Mouse (Mus musculus): ENCODE measurements at regions not wholly inside any gene's neighbourhood (a gene's known extent, or its start where the extent isn't known, plus 50 kb on each side); places are given as distances from the start of the nearest gene placed in this dataset.

- no peak for ATAC-seq (ENCODE audit: insufficient read depth, low read depth)
- TF ChIP-seq CTCF (IDR thresholded peaks at IDR 0.05; ENCODE audit: low read depth): no peak
- TF ChIP-seq EP300 (IDR thresholded peaks at IDR 0.05; ENCODE audit: low read depth): no peak
Observed at GRCm38 (mm10) chr14:99451110-99451795, 152.8 kb downstream of the Klf5 start.

GRCm38 (mm10) chr14:99453916-99454315 is 155.4 kb downstream of the Klf5 start:
- Histone ChIP-seq H3K36me3 (replicated peaks; ENCODE audit: control insufficient read depth, insufficient read depth, low read length) (no peaks in the 10 kb centered on the region), H3K4me1 (ENCODE audit: control insufficient read depth, insufficient read depth) (no peaks in the 10 kb centered on the region), H3K27ac (ENCODE audit: low read depth) (no peak overlapping the region), H3K9ac (replicated peaks; ENCODE audit: low read depth, low read length) (no peak overlapping the region), H3K27me3 (ENCODE audit: control insufficient read depth, insufficient read depth, low read length) (no peaks in the 10 kb centered on the region), H3K9me3 (replicated peaks; ENCODE audit: control insufficient read depth, low read length) (no peaks in the 10 kb centered on the region), H3K4me3 (ENCODE audit: low read depth, low read length) (no peak overlapping the region), H3K4me2 (ENCODE audit: low read depth, low read length) (no peak overlapping the region)
- DNase-seq (ENCODE audit: low spot score) (no peak), ATAC-seq (ENCODE audit: insufficient read depth, low read depth) (no peak)
- TF ChIP-seq CTCF (IDR thresholded peaks at IDR 0.05; ENCODE audit: low read depth) (no peak), EP300 (IDR thresholded peaks at IDR 0.05; ENCODE audit: low read depth) (no peak)
- 74% methylated on average over 12 of the region's 12 CpGs for WGBS

More at GRCm38 (mm10) chr14:99451110-99451795, 152.8 kb downstream of the Klf5 start:
- no peaks in the 10 kb centered on the region for H3K9me3 ChIP-seq (replicated peaks; ENCODE audit: control insufficient read depth, low read length)
- H3K27ac ChIP-seq (ENCODE audit: low read depth): no peak overlapping the region
- H3K4me2 ChIP-seq (ENCODE audit: low read depth, low read length): no peak overlapping the region
- DNase-seq (ENCODE audit: low spot score): no peak
- no peaks in the 10 kb centered on the region for H3K27me3 ChIP-seq (ENCODE audit: control insufficient read depth, insufficient read depth, low read length)
- no peaks in the 10 kb centered on the region for H3K4me1 ChIP-seq (ENCODE audit: control insufficient read depth, insufficient read depth)
- no peak overlapping the region for H3K4me3 ChIP-seq (ENCODE audit: low read depth, low read length)
- no peaks in the 10 kb centered on the region for H3K36me3 ChIP-seq (replicated peaks; ENCODE audit: control insufficient read depth, insufficient read depth, low read length)
- 81% methylated on average over 11 of the region's 11 CpGs for WGBS
- no peak overlapping the region for H3K9ac ChIP-seq (replicated peaks; ENCODE audit: low read depth, low read length)

- H3K9ac ChIP-seq (replicated peaks; ENCODE audit: low read depth, low read length): no peak overlapping the region
- no peak overlapping the region for H3K4me3 ChIP-seq (ENCODE audit: low read depth, low read length)
- 82% methylated on average over 10 of the region's 10 CpGs for WGBS
- H3K36me3 ChIP-seq (replicated peaks; ENCODE audit: control insufficient read depth, insufficient read depth, low read length): no peaks in the 10 kb centered on the region
- no peaks in the 10 kb centered on the region for H3K4me1 ChIP-seq (ENCODE audit: control insufficient read depth, insufficient read depth)
- no peak overlapping the region for H3K4me2 ChIP-seq (ENCODE audit: low read depth, low read length)
- TF ChIP-seq EP300 (IDR thresholded peaks at IDR 0.05; ENCODE audit: low read depth) (no peak), CTCF (IDR thresholded peaks at IDR 0.05; ENCODE audit: low read depth) (no peak)
- no peaks in the 10 kb centered on the region for H3K9me3 ChIP-seq (replicated peaks; ENCODE audit: control insufficient read depth, low read length)
- DNase-seq (ENCODE audit: low spot score) (no peak), ATAC-seq (ENCODE audit: insufficient read depth, low read depth) (no peak)
- H3K27me3 ChIP-seq (ENCODE audit: control insufficient read depth, insufficient read depth, low read length): no peaks in the 10 kb centered on the region
- H3K27ac ChIP-seq (ENCODE audit: low read depth): no peak overlapping the region
Observed at GRCm38 (mm10) chr14:99456555-99456954, 158.1 kb downstream of the Klf5 start.

GRCm38 (mm10) chr14:99457573-99457972 is 159.1 kb downstream of the Klf5 start:
- no peak for ATAC-seq (ENCODE audit: insufficient read depth, low read depth)
- no peaks in the 10 kb centered on the region for H3K36me3 ChIP-seq (replicated peaks; ENCODE audit: control insufficient read depth, insufficient read depth, low read length)
- 85% methylated on average over 6 of the region's 6 CpGs for WGBS
- DNase-seq (ENCODE audit: low spot score): no peak
- H3K9me3 ChIP-seq (replicated peaks; ENCODE audit: control insufficient read depth, low read length): no peaks in the 10 kb centered on the region
- no peak overlapping the region for H3K27ac ChIP-seq (ENCODE audit: low read depth)
- no peak overlapping the region for H3K9ac ChIP-seq (replicated peaks; ENCODE audit: low read depth, low read length)
- H3K4me1 ChIP-seq (ENCODE audit: control insufficient read depth, insufficient read depth): no peaks in the 10 kb centered on the region
- H3K4me3 ChIP-seq (ENCODE audit: low read depth, low read length): no peak overlapping the region
- TF ChIP-seq EP300 (IDR thresholded peaks at IDR 0.05; ENCODE audit: low read depth) (no peak), CTCF (IDR thresholded peaks at IDR 0.05; ENCODE audit: low read depth) (no peak)
- H3K4me2 ChIP-seq (ENCODE audit: low read depth, low read length): no peak overlapping the region
- H3K27me3 ChIP-seq (ENCODE audit: control insufficient read depth, insufficient read depth, low read length): no peaks in the 10 kb centered on the region

- no peaks in the 10 kb centered on the region for H3K4me1 ChIP-seq (ENCODE audit: control insufficient read depth, insufficient read depth)
- H3K9ac ChIP-seq (replicated peaks; ENCODE audit: low read depth, low read length): no peak overlapping the region
- no peak for DNase-seq (ENCODE audit: low spot score)
- H3K9me3 ChIP-seq (replicated peaks; ENCODE audit: control insufficient read depth, low read length): no peaks in the 10 kb centered on the region
- H3K27ac ChIP-seq (ENCODE audit: low read depth): no peak overlapping the region
- WGBS: 88% methylated on average over 2 of the region's 2 CpGs
- no peak overlapping the region for H3K4me2 ChIP-seq (ENCODE audit: low read depth, low read length)
- no peak for ATAC-seq (ENCODE audit: insufficient read depth, low read depth)
- TF ChIP-seq CTCF (IDR thresholded peaks at IDR 0.05; ENCODE audit: low read depth) (no peak), EP300 (IDR thresholded peaks at IDR 0.05; ENCODE audit: low read depth) (no peak)
- H3K4me3 ChIP-seq (ENCODE audit: low read depth, low read length): no peak overlapping the region
- H3K36me3 ChIP-seq (replicated peaks; ENCODE audit: control insufficient read depth, insufficient read depth, low read length): no peaks in the 10 kb centered on the region
- H3K27me3 ChIP-seq (ENCODE audit: control insufficient read depth, insufficient read depth, low read length): no peaks in the 10 kb centered on the region
Observed at GRCm38 (mm10) chr14:99472111-99472510, 173.6 kb downstream of the Klf5 start.

- 61% methylated on average over 8 of the region's 8 CpGs for WGBS
- DNase-seq (ENCODE audit: low spot score): no peak
Observed at GRCm38 (mm10) chr14:99475271-99475670, 176.8 kb downstream of the Klf5 start.

More at GRCm38 (mm10) chr14:99475271-99475670, 176.8 kb downstream of the Klf5 start:
- TF ChIP-seq CTCF (IDR thresholded peaks at IDR 0.05; ENCODE audit: low read depth) (no peak), EP300 (IDR thresholded peaks at IDR 0.05; ENCODE audit: low read depth) (no peak)
- Histone ChIP-seq H3K4me2 (ENCODE audit: low read depth, low read length) (no peak overlapping the region), H3K4me1 (ENCODE audit: control insufficient read depth, insufficient read depth) (no peaks in the 10 kb centered on the region), H3K27ac (ENCODE audit: low read depth) (no peak overlapping the region), H3K4me3 (ENCODE audit: low read depth, low read length) (no peak overlapping the region), H3K36me3 (replicated peaks; ENCODE audit: control insufficient read depth, insufficient read depth, low read length) (no peaks in the 10 kb centered on the region), H3K27me3 (ENCODE audit: control insufficient read depth, insufficient read depth, low read length) (no peaks in the 10 kb centered on the region), H3K9me3 (replicated peaks; ENCODE audit: control insufficient read depth, low read length) (no peaks in the 10 kb centered on the region), H3K9ac (replicated peaks; ENCODE audit: low read depth, low read length) (no peak overlapping the region)
- no peak for ATAC-seq (ENCODE audit: insufficient read depth, low read depth)

Measured in heart, postnatal 0 days (tissue).